Mouse (Mus musculus): ENCODE data around the gene Gas8. TPM values are rescaled to one million over a fixed set of nuclear protein-coding genes. Genes with fewer than 3 reads are reported as not detected.

The Gas8 gene
- polyA plus RNA-seq, 1 experiment from 2014 or later, result 55.7 TPM

DNA sequence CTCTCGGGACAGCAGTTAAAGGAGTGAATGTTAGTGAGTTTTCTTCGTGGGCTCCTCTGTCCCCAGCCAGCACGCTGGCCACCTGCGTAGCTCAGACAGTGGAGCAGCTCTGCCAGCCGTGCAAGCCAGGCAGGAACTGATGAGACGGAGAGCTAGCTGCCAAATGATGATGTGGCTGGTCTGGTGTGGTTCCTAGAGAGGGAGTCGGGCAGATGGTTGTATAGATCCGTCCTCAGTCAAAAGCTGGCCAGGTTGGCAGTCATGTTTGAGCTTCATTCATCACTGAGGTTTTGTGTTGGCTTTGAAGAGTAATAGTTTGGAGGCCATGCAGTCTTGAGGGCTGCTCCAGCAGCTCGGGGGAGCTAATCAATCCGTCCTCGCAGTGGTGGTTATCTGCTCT lies 19.7 kb upstream of the Gas8 start:
- no peak for TF ChIP-seq CTCF (IDR thresholded peaks at IDR 0.05)
- ChIA-PET POLR2A (interaction anchor here (1.2 kb wide), 1 partner anchor 16 kb away, joined by 3 read pairs; the partner anchor contains the start of gene Dbndd1), CTCF (interaction anchor here (1.1 kb wide), 2 partner anchors 12 to 17 kb away, joined by 3 to 6 read pairs; no protein-coding TSS in a partner anchor)
- in situ Hi-C loops (cut with MboI; ENCODE audit: low pct_unique_long_range_greater_than_20kb), result no loop called here
- DNase-seq (ENCODE audit: low read depth, low spot score) (no peak), ATAC-seq (no peak)
- no peaks in the 10 kb centered on the region for H3K27me3 ChIP-seq

DNA sequence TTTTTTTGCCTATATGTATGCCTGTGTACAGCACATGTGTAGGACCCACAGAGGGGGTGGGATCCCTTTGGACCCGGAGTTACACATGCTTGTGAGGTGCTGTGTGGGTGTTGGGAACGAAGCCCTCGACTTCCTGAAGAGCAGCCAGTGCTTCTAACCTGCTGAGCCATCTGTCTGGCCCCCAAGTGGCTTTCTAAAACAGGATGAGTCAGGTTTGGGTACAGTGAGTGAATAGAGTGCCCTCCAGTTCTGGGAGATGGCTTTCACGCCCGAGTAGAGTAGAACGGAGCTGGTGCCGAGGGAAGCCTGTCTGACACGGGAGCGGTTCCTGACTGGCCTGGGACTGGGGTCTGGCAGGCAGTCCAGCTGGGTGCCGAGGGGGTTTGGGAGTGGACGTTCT lies 19.1 kb upstream of the Gas8 start:
- no peak for TF ChIP-seq CTCF (IDR thresholded peaks at IDR 0.05)
- peak; percentile 54 for DNase-seq (ENCODE audit: low read depth, low spot score)
- H3K27me3 ChIP-seq, result no peaks in the 10 kb centered on the region
- ChIA-PET POLR2A (interaction anchor here (1.2 kb wide), 1 partner anchor 16 kb away, joined by 3 read pairs; the partner anchor contains the start of gene Dbndd1), CTCF (interaction anchor here (1.1 to 1.5 kb wide), 2 partner anchors 17 to 18 kb away, joined by 4 to 6 read pairs; no protein-coding TSS in a partner anchor)
- peak; percentile 44 for ATAC-seq
- in situ Hi-C loops (cut with MboI; ENCODE audit: low pct_unique_long_range_greater_than_20kb), result no loop called here

DNA sequence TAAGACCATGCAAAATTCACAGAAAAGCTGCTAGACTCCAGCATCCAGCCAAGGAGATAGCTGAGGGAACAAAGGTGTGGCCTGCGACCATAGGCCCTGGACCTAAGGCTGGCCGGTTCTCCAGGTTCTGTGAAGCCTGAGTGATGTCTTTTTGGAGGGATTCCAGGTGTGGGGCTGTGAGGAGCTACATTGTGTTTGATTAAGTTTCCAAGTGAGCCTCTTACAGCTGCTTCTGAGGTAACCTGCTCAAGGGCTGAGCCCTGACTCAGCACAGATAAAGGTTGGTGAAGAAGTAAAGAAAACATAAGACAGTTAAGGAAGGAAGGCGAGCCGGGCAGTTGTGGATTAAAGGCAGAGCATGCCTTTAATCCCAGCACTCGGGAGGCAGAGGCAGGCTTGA lies 16.4 kb upstream of the Gas8 start:
- TF ChIP-seq CTCF (IDR thresholded peaks at IDR 0.05), result no peak
- in situ Hi-C loops (cut with MboI; ENCODE audit: low pct_unique_long_range_greater_than_20kb), result no loop called here
- ATAC-seq, result no peak
- ChIA-PET POLR2A (no interaction called here), CTCF (interaction anchor here (1.5 to 1.6 kb wide), 2 partner anchors 16 to 19 kb away, joined by 3 to 5 read pairs; partner anchors contain the start of gene Gas8)
- no peak for DNase-seq (ENCODE audit: low read depth, low spot score)
- no peaks in the 10 kb centered on the region for H3K27me3 ChIP-seq

DNA sequence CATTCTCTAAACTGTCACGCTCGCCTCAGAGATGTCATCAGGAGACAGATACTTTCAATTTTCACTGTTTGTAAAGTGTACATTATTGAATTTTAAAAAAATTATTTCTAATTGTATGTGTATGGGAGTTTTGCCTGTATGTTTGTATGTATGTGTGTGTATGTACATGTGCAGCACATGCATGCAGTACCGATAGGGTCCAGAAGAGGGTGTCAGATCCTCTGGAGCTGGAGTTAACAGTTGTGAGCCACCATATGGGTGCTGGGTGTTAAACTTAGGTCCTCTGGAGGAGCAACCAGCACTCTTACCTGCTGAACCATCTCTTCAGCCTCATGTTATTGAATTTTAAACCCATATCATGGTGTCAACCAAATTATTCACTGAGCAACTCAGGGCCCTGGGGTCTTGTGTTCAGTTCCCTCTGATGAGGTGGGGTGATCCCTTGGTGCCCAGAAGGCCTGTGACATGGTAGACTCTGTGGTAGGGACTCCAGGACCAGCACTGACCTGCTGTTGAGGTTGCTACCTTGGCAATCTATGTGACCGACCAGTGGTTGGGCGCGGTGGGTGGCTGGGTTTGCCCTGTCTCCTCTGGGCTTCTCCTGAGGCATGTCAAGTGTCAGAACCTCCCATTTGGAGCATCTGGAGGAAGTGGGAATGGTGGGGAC lies 14.7 kb upstream of the Gas8 start:
- ChIA-PET POLR2A (no interaction called here), CTCF (interaction anchor here (1.6 kb wide), 1 partner anchor 22 kb away, joined by 3 read pairs; no protein-coding TSS in a partner anchor)
- no peaks in the 10 kb centered on the region for H3K27me3 ChIP-seq
- DNase-seq (ENCODE audit: low read depth, low spot score) (no peak), ATAC-seq (no peak)
- no peak for TF ChIP-seq CTCF (IDR thresholded peaks at IDR 0.05)
- in situ Hi-C loops (cut with MboI; ENCODE audit: low pct_unique_long_range_greater_than_20kb), result no loop called here

DNA sequence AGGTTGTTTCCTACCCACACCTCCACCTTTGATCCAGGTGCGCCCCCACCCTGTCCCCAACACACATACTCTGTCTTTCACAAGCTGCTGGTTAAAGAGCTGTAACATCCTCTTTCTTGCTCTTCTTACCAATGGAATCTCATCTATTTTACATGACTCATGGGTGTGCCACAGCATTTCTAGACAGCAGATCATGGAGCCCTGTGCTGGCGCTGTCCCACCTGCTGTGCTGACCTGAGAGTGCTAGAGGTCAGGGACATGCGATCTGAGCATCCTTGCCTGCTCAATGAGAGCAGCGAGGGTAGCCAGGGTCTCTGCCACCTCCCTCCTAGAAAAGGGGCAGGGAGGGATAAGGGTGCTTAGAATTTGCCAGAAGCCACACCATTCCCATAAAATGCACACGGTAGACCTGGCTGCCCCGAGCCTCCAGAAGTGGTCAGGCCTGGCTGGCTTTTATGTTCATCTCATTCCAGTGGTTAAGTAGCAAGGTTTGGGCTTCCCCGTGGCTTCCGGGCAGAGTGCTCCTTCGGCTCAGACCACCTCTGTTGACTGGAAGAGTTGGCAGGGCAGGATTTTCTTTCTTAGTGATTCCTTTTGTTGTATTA lies 13.9 kb upstream of the Gas8 start:
- POLR2A ChIA-PET, result interaction anchor here (0.7 kb wide), 1 partner anchor 11 kb away, joined by 3 read pairs; no protein-coding TSS in a partner anchor
- no peak for TF ChIP-seq CTCF (IDR thresholded peaks at IDR 0.05)
- CTCF ChIA-PET, result interaction anchor here (1.6 kb wide), 2 partner anchors 10 to 22 kb away, joined by 3 to 7 read pairs; partner anchors contain the start of gene Dbndd1
- peak; percentile 70 for DNase-seq (ENCODE audit: low read depth, low spot score)
- ATAC-seq, result peak; percentile 91
- in situ Hi-C loops (cut with MboI; ENCODE audit: low pct_unique_long_range_greater_than_20kb), result no loop called here
- no peaks in the 10 kb centered on the region for H3K27me3 ChIP-seq

DNA sequence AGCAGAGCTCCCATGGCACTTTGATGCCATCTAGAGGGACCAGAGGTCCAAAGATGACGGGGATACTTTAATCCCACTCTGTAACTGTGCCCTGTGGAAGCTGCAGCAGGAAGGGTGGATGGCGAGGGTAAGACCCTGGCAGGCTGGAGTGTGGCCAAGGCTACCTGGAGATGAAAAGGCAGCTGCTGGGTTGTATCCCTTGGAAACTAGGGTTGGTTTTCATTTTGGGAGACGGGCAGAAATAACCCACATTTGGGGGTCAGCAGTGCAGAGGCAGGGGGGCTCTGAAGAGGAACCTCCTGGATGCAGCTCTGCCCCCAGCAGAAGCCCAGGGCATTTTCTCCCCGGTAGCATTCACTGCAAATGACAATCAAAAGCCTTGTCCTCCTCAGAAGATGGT lies 13.4 kb upstream of the Gas8 start:
- DNase-seq (ENCODE audit: low read depth, low spot score), result no peak
- CTCF ChIA-PET, result interaction anchor here (1.6 kb wide), 2 partner anchors 9 to 23 kb away, joined by 3 to 7 read pairs; partner anchors contain the start of gene Dbndd1
- in situ Hi-C loops (cut with MboI; ENCODE audit: low pct_unique_long_range_greater_than_20kb), result no loop called here
- H3K27me3 ChIP-seq, result no peaks in the 10 kb centered on the region
- TF ChIP-seq CTCF (IDR thresholded peaks at IDR 0.05), result no peak
- no peak for ATAC-seq
- POLR2A ChIA-PET, result interaction anchor here (0.7 kb wide), 1 partner anchor 11 kb away, joined by 3 read pairs; no protein-coding TSS in a partner anchor

DNA sequence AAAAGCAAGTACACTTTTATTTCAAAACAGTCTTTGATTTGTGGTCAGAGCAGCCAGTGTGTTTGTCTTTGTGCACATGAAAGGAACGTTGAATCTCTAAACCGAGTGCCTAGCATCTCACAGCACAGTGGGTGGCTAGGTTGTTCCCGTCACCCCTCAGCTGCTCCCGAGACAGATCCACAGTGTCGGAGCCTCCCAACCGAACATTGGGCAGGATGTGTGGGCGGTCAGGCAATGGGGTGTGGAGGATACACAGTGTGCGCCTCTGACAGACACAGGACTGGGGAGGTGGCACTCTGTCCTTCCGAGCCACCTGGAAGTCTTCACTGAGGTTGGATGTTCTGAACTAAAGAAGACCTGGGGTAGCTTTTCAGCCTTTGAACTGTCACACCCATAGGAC lies 12.9 kb upstream of the Gas8 start:
- ChIA-PET POLR2A (interaction anchor here (1.5 kb wide), 1 partner anchor 24 kb away, joined by 3 read pairs; no protein-coding TSS in a partner anchor), CTCF (interaction anchor here (1.2 to 1.6 kb wide), 3 partner anchors 9 to 23 kb away, joined by 3 to 7 read pairs (median 3); partner anchors contain the start of gene Dbndd1)
- ATAC-seq (no peak), DNase-seq (ENCODE audit: low read depth, low spot score) (no peak)
- H3K27me3 ChIP-seq, result no peaks in the 10 kb centered on the region
- in situ Hi-C loops (cut with MboI; ENCODE audit: low pct_unique_long_range_greater_than_20kb), result no loop called here
- TF ChIP-seq CTCF (IDR thresholded peaks at IDR 0.05), result no peak

DNA sequence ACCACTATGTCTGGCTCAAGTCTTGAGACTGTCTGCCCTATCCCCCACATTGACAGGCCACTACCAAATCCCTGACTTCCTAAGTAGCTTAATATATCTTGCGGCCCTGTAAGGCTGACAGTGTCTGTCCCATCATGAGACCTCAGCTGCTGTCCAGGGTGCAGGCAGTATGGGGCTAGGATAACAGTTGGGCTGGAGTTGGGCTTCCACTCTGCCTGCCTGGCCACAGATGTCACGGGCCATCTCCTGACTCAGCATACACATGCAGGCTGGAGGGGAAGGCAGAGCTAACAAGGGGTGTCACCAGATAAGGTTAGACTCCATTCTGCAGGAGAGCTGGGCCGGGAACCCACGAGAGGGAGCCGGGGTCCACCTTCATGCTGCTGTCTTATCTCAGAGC lies 11.5 kb upstream of the Gas8 start:
- no peak for DNase-seq (ENCODE audit: low read depth, low spot score)
- H3K27me3 ChIP-seq, result no peaks in the 10 kb centered on the region
- ChIA-PET CTCF (interaction anchor here (1.2 kb wide), 1 partner anchor 25 kb away, joined by 3 read pairs; no protein-coding TSS in a partner anchor), POLR2A (interaction anchor here (0.6 to 1.5 kb wide), 2 partner anchors 25 to 908 kb away, joined by 3 to 4 read pairs; no protein-coding TSS in a partner anchor)
- in situ Hi-C loops (cut with MboI; ENCODE audit: low pct_unique_long_range_greater_than_20kb), result no loop called here
- ATAC-seq, result no peak
- no peak for TF ChIP-seq CTCF (IDR thresholded peaks at IDR 0.05)

DNA sequence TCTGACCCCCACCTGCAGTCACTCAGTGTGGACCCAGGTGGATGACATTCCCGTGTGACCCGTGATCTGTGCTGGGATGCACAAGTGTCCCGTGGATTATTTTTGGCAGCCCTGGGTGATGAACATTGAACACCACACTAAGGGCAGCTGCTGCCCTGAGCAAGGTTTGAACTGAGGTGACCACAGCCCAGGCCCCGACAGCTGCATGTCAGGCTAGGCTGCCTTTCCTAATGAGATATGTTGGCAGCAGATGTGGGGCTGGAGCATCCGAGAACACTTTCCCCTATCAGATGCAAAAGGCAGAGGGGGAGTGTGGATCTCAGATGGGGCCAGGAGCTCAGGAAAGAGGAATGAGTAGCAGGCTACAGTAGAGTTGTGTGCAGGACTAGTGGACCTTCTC lies 7.8 kb upstream of the Gas8 start:
- TF ChIP-seq CTCF (IDR thresholded peaks at IDR 0.05), result no peak
- POLR2A ChIA-PET, result no interaction called here

DNA sequence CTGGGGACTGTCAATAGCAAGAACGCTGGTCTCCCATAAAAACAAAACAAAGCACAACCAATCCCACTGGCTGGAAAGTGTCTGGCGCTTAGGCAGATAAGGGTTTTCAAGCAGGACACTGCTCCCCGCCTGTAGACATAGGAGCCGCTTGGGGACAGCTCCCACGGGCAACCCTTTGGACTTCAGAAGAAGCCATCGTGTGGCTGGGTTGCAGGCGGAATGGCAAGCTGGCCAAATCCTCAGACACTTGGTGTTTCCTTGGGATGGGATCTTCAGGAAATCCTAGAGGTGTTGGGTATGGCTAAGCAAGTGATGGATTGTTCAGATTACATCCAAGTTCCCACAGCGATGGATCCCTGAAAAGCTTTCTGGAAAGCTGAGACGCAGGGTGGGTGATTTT lies 4.5 kb upstream of the Gas8 start:
- no peak for ATAC-seq
- CTCF ChIA-PET, result interaction anchor here (0.7 to 1.9 kb wide), 2 partner anchors 9 to 71 kb away, joined by 3 to 7 read pairs; no protein-coding TSS in a partner anchor
- TF ChIP-seq CTCF (IDR thresholded peaks at IDR 0.05), result no peak
- POLR2A ChIA-PET, result no interaction called here
- in situ Hi-C loops (cut with MboI; ENCODE audit: low pct_unique_long_range_greater_than_20kb), result no loop called here
- H3K27me3 ChIP-seq, result no peaks in the 10 kb centered on the region
- DNase-seq (ENCODE audit: low read depth, low spot score), result no peak

More for the DNA sequence above, 7.8 kb upstream of the Gas8 start:
- no peak for DNase-seq (ENCODE audit: low read depth, low spot score)
- no peak for ATAC-seq
- CTCF ChIA-PET, result interaction anchor here (1.1 kb wide), 1 partner anchor 28 kb away, joined by 3 read pairs; no protein-coding TSS in a partner anchor
- H3K27me3 ChIP-seq, result no peaks in the 10 kb centered on the region
- in situ Hi-C loops (cut with MboI; ENCODE audit: low pct_unique_long_range_greater_than_20kb), result no loop called here

Data from Patski (cell line).